Mouse (Mus musculus): ENCODE measurements around the gene Olfr1431.
"Not testable (repeated sequence)": the region's sequence is repeated elsewhere in the genome, so short reads cannot be mapped to it uniquely, and the experiment has no call there.

Gene Olfr1431

GRCm38 (mm10) chr19:12200334-12200733 lies at the start of gene Olfr1431:
Gene Olfr1431 (plus strand): TSS chr19:12200634.
- DNase-seq = no peak

- DNase-seq = not testable (repeated sequence)
Measured at GRCm38 (mm10) chr19:12170062-12170599, 30.3 kb upstream of the Olfr1431 start, which contains the start of gene Olfr1555-ps1. Gene Olfr1555-ps1 (minus strand): TSS chr19:12170112.

DNA sequence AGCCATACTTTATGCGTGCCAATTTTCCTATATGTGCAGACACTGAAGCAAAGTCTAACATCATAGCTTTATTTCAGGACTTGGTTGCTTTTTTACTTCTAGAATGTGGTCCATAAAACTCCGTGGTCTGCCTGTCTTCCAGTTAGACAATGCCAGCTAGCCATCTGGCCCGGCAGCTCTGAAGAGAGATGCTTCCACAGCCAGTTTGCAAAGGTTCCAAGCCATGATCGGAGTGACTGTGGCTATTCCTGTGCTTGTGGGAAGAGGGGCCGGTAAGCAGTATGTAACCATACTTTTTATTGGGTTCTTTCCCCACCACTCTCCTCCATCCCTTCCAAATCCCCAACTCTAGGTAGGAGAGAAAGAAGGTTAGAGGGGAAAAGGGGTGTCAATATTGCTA lies 25.0 kb upstream of the Olfr1431 start:
- DNase-seq = not testable (repeated sequence)

- DNase-seq = not testable (repeated sequence)
Measured at GRCm38 (mm10) chr19:12199076-12199475, 1.4 kb upstream of the Olfr1431 start.

DNA sequence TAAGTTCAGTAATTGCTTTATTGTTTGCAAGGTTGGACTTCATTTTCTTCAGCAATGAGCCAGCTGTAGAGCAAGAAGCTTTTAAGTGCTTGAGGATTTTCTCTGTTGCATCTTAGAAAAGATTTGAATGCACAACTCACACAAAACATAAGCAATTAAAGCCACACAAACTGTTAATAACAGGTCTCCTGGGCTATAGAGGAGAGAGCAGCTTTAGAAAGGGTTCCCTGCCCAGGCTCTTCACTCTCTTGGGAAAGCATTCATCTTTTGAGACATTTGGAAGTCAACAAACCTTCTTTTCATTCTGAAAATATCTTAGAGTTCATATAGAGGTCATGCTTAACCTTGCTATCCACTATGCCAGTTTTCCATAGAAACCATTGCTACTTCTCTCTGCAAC lies 32.1 kb downstream of the Olfr1431 start, which contains the start of gene Olfr1432:
TSS of gene Olfr1432 (minus strand) at position 101 of the 400 bp plus-strand sequence.
- DNase-seq = not testable (repeated sequence)

DNA sequence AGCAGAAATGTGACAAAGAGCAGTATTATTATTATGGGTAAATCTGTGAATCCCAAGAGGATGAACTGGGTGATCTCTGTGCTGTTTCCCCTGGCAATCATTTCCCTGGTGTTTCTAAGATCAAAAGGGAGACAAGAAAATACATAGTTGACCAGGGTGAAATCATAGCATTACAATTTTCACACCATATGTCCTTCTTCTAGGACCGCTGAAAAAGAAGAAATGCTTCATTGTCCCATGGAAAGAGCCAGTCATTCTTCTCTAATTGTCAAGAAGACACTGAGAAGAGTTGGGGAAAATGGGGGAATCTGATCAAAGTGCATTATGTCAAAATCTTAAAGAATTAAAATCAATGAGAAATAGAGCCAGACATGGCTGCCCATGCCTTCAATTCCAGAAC lies 41.1 kb downstream of the Olfr1431 start, which contains the start of gene Olfr262:
TSS of gene Olfr262 (minus strand) at position 101 of the 400 bp plus-strand sequence.
- no peak for DNase-seq

- no peak for DNase-seq
Measured at GRCm38 (mm10) chr19:12260732-12261131, 60.3 kb downstream of the Olfr1431 start, which contains the start of gene Olfr235. Gene Olfr235 (plus strand): TSS chr19:12261032.
